Mouse (Mus musculus) CH12.LX (cell line): Measurements from ENCODE around the gene Eps15l1.

Experiments used
- GABPA ChIP-seq: IDR thresholded peaks from 2 replicates; pipeline ENCODE4 v1.6.1; 2012; ENCODE audit warnings: low read depth, low read length, improper control_type of control experiment, inconsistent platforms; ENCODE audit not compliant: insufficient replicate concordance
- PAX5 ChIP-seq: IDR thresholded peaks from 2 replicates; pipeline ENCODE4 v1.6.1; 2012; ENCODE audit warnings: low read length, inconsistent platforms, mixed read lengths
- ZNF384 ChIP-seq: IDR thresholded peaks from 2 replicates; pipeline ENCODE4 v1.6.1; 2012; ENCODE audit warnings: low read depth, low read length, improper control_type of control experiment, inconsistent platforms

GRCm38 (mm10) chr8:72336273-72336672 lies 85.0 kb downstream of the Eps15l1 start:
- TF ChIP-seq GABPA (no peak), PAX5 (no peak), ZNF384 (no peak)
